Mouse (Mus musculus): ENCODE measurements around the gene Spef1.

Gene Spef1

GRCm38 (mm10) chr2:131140533-131140905 lies 46.6 kb downstream of the Spef1 start:
- no peak for DNase-seq

- no peak for DNase-seq
These were observed 47.1 kb downstream of the Spef1 start for GRCm38 (mm10) chr2:131139886-131140532.

GRCm38 (mm10) chr2:131139287-131139686 lies 47.8 kb downstream of the Spef1 start:
- no peak for DNase-seq

- no peak for DNase-seq
These were observed 48.3 kb downstream of the Spef1 start for GRCm38 (mm10) chr2:131138760-131139159.

- no peak for DNase-seq
These were observed 48.8 kb downstream of the Spef1 start for GRCm38 (mm10) chr2:131138296-131138695.

- no peak for DNase-seq
These were observed 51.5 kb downstream of the Spef1 start for GRCm38 (mm10) chr2:131135521-131136139.

- no peak for DNase-seq
These were observed 52.2 kb downstream of the Spef1 start for GRCm38 (mm10) chr2:131134826-131135400.

GRCm38 (mm10) chr2:131134381-131134780 lies 52.7 kb downstream of the Spef1 start:
- DNase-seq = no peak

GRCm38 (mm10) chr2:131132930-131133547 lies 54.0 kb downstream of the Spef1 start, which contains the start of gene Gm11037:
Gene Gm11037 (plus strand): TSS chr2:131133497.
- no peak for DNase-seq

GRCm38 (mm10) chr2:131132111-131132888 lies 54.8 kb downstream of the Spef1 start:
- DNase-seq = no peak

GRCm38 (mm10) chr2:131130849-131131248 lies 56.2 kb downstream of the Spef1 start:
- DNase-seq = no peak

GRCm38 (mm10) chr2:131129836-131130235 lies 57.2 kb downstream of the Spef1 start:
- DNase-seq = no peak

GRCm38 (mm10) chr2:131128636-131129157 lies 58.4 kb downstream of the Spef1 start:
- DNase-seq = no peak

GRCm38 (mm10) chr2:131128211-131128610 lies 58.9 kb downstream of the Spef1 start:
- DNase-seq = no peak

GRCm38 (mm10) chr2:131127161-131127730 lies 59.8 kb downstream of the Spef1 start, which contains the start of gene Hspa12b:
Gene Hspa12b (plus strand): TSS chr2:131127280.
- no peak for DNase-seq

- no peak for DNase-seq
These were observed 60.9 kb downstream of the Spef1 start for GRCm38 (mm10) chr2:131125964-131126815.

- no peak for DNase-seq
These were observed 61.7 kb downstream of the Spef1 start for GRCm38 (mm10) chr2:131125157-131125963.

GRCm38 (mm10) chr2:131124166-131124565 lies 62.9 kb downstream of the Spef1 start:
- DNase-seq = no peak
